Mouse (Mus musculus): Measurements from ENCODE around the gene Dbh.

DNA sequence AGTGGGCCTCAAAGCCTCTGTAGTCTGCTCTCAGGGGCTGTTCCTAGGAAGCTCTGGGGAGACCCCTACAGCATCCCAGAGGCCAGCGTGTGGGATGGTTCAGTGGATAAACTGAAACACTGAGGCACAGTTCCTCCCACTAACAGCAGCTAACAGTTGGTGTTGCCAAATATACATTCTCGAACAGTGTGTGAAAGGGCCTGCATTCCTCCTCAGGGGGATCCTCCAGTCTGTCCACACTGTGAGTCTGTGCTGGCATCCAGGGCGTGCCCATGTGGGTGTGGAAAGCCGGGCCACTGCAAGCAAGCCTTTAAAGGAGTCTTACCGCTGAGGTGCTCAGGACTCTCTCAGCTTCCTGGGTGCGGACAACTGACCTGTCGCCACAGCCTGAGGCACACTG lies 61.5 kb downstream of the Dbh start:
- TF ChIP-seq POLR2A (IDR thresholded peaks at IDR 0.05; ENCODE audit: insufficient read depth, low read depth, low read length) = no peak
- TF ChIP-seq CTCF (IDR thresholded peaks at IDR 0.05; ENCODE audit: insufficient read depth, low read depth, low read length) = no peak
